Mouse (Mus musculus): ENCODE results near the gene Anxa9. TPM values are rescaled to one million over a fixed set of nuclear protein-coding genes. Genes with fewer than 3 reads are reported as not detected.
"Not testable (repeated sequence)": the region's sequence is repeated elsewhere in the genome, so short reads cannot be mapped to it uniquely, and the experiment has no call there.

Anxa9 gene
- 2.2 and 2.5 TPM in 2 replicates for polyA plus RNA-seq (2015; fragmentation: Nextera tagmentation; extraction: Ambion mirVana)

DNA sequence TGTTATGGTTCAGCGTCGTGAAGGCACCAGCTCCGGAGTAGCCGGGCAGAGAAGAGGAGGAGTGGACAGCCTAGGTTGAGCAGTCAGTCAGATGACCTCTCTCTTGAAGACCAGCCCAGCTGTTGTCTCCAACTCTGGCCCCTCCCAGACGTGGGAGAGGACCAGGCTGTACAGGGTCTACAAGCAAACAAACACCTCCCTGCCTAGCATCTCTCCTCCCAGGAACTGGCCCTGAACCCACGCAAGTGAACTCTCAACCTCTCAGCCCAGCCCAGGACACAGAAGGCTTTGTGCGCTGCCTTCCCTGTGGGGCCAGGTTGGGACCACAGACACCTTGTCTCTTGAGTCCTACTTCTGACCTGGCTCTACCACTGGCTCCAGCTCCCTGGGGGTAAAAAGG lies at the start of gene Anxa9:
Anxa9 (minus strand) TSS at position 77 of the 400 bp plus-strand sequence.
- no peak within 1 kb of the TSS for H3K9ac ChIP-seq (ENCODE audit: low read depth, low read length)
- no peak within 1 kb of the TSS for H3K27ac ChIP-seq (ENCODE audit: low read length)
- no peaks in the 10 kb centered on the region for H3K27me3 ChIP-seq (ENCODE audit: control insufficient read depth, insufficient read depth, low read depth, low read length)
- no peaks in the 10 kb centered on the region for H3K9me3 ChIP-seq (replicated peaks; ENCODE audit: control insufficient read depth, low read length)
- WGBS (ENCODE audit: insufficient replicate concordance), result 66% methylated on average over 7 of the region's 7 CpGs
- ATAC-seq (ENCODE audit: low read depth), result peak; percentile 47; the same call in 1 of the 2 replicates
- no peaks in the 10 kb centered on the region for H3K36me3 ChIP-seq (ENCODE audit: control insufficient read depth, insufficient read depth)
- H3K4me1 ChIP-seq (ENCODE audit: control insufficient read depth, low read depth, low read length), result peaks cover 13% of the 10 kb centered on the region
- no peak within 1 kb of the TSS for H3K4me2 ChIP-seq (ENCODE audit: low read depth, low read length)
- H3K4me3 ChIP-seq (ENCODE audit: low read depth, low read length), result no peak within 1 kb of the TSS

DNA sequence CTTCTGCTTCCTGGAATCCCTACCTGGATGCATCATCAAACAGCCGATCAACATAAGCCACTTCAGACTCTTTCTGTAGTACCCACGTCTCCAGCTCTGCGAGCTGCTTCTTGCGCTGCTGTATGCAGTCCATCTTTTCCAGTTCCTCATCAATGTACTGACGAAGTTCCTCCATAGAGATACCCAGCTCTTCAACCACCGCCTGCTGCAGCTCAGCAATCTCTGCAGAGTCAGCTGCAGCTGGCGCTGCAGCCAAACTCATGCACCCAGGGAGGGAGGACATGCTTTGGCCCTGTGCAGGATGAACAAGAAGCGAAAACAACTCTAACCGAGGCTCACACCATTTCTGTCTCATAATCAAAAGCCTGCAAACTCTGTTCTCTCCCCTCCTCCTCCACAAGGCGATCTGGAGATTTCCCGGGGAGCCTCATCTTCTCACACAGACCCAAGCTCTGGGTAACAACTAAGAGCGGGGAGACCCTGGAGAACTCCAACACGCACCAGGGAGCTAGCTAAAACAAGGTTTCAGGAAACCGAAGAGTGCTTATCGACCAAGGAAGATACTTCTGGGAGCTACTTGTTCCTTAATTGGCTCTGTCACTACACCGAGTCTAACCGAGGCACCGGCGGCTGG lies 49.1 kb upstream of the Anxa9 start:
- H3K9me3 ChIP-seq (replicated peaks; ENCODE audit: control insufficient read depth, low read length); H3K4me1 ChIP-seq (ENCODE audit: control insufficient read depth, low read depth, low read length); H3K36me3 ChIP-seq (ENCODE audit: control insufficient read depth, insufficient read depth); H3K27me3 ChIP-seq (ENCODE audit: control insufficient read depth, insufficient read depth, low read depth, low read length); ATAC-seq (ENCODE audit: low read depth); H3K27ac ChIP-seq (ENCODE audit: low read length); H3K9ac ChIP-seq (ENCODE audit: low read depth, low read length): not testable (repeated sequence)
- Histone ChIP-seq H3K4me2 (ENCODE audit: low read depth, low read length) (peak overlapping the region; percentile 68), H3K4me3 (ENCODE audit: low read depth, low read length) (peak overlapping the region; percentile 66)
- WGBS (ENCODE audit: insufficient replicate concordance), result 12% methylated on average over 7 of the region's 19 CpGs

DNA sequence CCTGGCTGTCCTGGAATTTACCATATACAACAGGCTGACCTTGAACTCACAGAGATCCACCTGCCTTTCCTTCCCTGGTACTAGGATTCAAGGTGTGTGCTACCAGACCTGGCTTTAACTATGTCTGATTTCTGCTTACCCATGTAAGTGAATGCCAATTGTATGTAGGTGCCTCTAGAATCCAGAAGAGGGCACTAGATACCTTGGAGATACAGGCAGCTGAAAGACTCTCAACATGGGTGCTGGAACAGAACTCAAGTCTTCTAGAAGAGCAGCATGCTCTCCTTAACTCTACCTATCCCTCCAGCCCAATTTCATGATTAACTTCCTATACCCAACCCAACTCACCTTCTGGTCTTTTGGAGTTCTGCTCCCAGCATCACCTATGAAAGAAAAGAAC lies 42.5 kb upstream of the Anxa9 start:
- no peak for ATAC-seq (ENCODE audit: low read depth)
- H3K4me2 ChIP-seq (ENCODE audit: low read depth, low read length), result no peak overlapping the region
- H3K27me3 ChIP-seq (ENCODE audit: control insufficient read depth, insufficient read depth, low read depth, low read length), result no peaks in the 10 kb centered on the region
- no peaks in the 10 kb centered on the region for H3K4me1 ChIP-seq (ENCODE audit: control insufficient read depth, low read depth, low read length)
- H3K9ac ChIP-seq (ENCODE audit: low read depth, low read length), result no peak overlapping the region
- H3K4me3 ChIP-seq (ENCODE audit: low read depth, low read length), result no peak overlapping the region
- H3K9me3 ChIP-seq (replicated peaks; ENCODE audit: control insufficient read depth, low read length), result no peaks in the 10 kb centered on the region; the same call in 1 of the 2 replicates
- H3K36me3 ChIP-seq (ENCODE audit: control insufficient read depth, insufficient read depth), result peaks cover 39% of the 10 kb centered on the region
- no peak overlapping the region for H3K27ac ChIP-seq (ENCODE audit: low read length)

DNA sequence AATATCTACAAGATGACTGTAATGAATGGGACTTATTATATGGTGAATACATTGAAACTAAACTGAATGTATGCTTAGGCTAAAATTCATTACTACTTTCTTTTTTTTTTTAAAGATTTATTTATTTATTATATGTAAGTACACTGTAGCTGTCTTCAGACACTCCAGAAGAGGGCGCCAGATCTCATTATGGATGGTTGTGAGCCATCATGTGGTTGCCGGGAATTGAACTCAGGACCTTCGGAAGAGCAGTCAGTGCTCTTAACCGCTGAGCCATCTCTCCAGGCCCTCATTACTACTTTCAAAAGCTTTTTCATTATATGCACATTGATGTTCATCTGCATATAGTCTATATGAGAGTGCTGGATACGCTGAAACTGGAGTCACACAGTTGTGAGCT lies 41.4 kb upstream of the Anxa9 start:
- not testable (repeated sequence) for H3K4me2 ChIP-seq (ENCODE audit: low read depth, low read length); H3K27ac ChIP-seq (ENCODE audit: low read length); H3K4me1 ChIP-seq (ENCODE audit: control insufficient read depth, low read depth, low read length); ATAC-seq (ENCODE audit: low read depth); H3K4me3 ChIP-seq (ENCODE audit: low read depth, low read length); H3K9me3 ChIP-seq (replicated peaks; ENCODE audit: control insufficient read depth, low read length); H3K9ac ChIP-seq (ENCODE audit: low read depth, low read length); H3K27me3 ChIP-seq (ENCODE audit: control insufficient read depth, insufficient read depth, low read depth, low read length)
- WGBS (ENCODE audit: insufficient replicate concordance), result 85% methylated on average over 5 of the region's 5 CpGs
- H3K36me3 ChIP-seq (ENCODE audit: control insufficient read depth, insufficient read depth), result peaks cover 38% of the 10 kb centered on the region

DNA sequence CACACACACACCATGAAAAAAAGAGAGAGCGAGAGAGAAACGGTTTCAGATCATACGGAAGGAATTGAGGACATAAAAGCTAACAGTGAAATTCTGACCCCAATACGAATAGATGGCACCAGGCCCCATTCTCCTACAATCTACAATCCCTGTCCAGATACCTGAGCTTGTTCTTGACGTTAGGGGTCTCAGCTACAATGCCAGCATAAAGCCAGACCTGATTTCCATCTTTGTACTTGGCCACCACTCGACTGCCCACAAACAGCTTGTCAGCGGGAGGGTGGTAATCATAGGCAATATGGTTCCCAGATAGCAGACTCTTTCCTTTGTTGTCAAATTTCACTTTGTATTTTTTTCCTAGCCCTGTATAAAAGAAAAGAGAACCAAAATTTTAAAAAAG lies 39.5 kb upstream of the Anxa9 start:
- no peaks in the 10 kb centered on the region for H3K4me1 ChIP-seq (ENCODE audit: control insufficient read depth, low read depth, low read length)
- 80% methylated on average over 7 of the region's 7 CpGs for WGBS (ENCODE audit: insufficient replicate concordance)
- H3K4me2 ChIP-seq (ENCODE audit: low read depth, low read length), result no peak overlapping the region
- no peaks in the 10 kb centered on the region for H3K27me3 ChIP-seq (ENCODE audit: control insufficient read depth, insufficient read depth, low read depth, low read length)
- peaks cover 40% of the 10 kb centered on the region for H3K36me3 ChIP-seq (ENCODE audit: control insufficient read depth, insufficient read depth)
- H3K4me3 ChIP-seq (ENCODE audit: low read depth, low read length), result no peak overlapping the region
- no peak for ATAC-seq (ENCODE audit: low read depth)
- H3K27ac ChIP-seq (ENCODE audit: low read length), result no peak overlapping the region
- no peaks in the 10 kb centered on the region; the same call in 1 of the 2 replicates for H3K9me3 ChIP-seq (replicated peaks; ENCODE audit: control insufficient read depth, low read length)
- H3K9ac ChIP-seq (ENCODE audit: low read depth, low read length), result no peak overlapping the region

DNA sequence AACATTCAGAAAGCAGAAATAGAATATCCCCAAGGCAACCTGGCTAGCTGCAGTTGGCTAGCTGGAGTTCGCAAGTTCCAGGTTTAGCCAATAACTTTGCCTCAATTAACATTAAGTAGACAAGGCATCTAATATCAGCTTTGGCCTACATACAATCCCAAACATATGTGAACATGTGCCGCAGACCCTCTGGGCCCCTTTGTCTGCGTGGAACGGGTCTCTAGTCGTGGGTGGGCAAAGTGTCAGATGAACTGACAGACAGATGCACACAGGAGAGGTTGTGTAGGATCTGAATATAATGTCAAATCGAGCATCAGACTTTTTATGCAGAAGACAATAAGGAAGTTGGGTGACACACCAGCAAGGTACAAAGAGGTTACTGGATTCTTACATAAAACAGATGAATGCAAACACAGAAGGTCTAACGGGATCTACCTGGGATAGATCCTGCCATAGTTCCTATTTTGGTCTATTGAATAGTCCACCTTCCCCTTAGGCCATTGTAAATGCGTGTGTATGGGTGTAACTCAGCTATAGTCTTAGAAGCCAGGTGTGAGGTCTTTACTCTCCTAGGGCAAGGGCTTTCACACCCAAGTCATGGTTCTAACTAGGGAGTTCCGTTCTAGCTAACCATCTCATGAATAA lies 36.5 kb upstream of the Anxa9 start:
- H3K9me3 ChIP-seq (replicated peaks; ENCODE audit: control insufficient read depth, low read length); H3K4me3 ChIP-seq (ENCODE audit: low read depth, low read length); H3K4me1 ChIP-seq (ENCODE audit: control insufficient read depth, low read depth, low read length); H3K27ac ChIP-seq (ENCODE audit: low read length); ATAC-seq (ENCODE audit: low read depth); H3K27me3 ChIP-seq (ENCODE audit: control insufficient read depth, insufficient read depth, low read depth, low read length); H3K9ac ChIP-seq (ENCODE audit: low read depth, low read length); H3K4me2 ChIP-seq (ENCODE audit: low read depth, low read length): not testable (repeated sequence)
- peaks cover 53% of the 10 kb centered on the region for H3K36me3 ChIP-seq (ENCODE audit: control insufficient read depth, insufficient read depth)
- 82% methylated on average over 9 of the region's 9 CpGs for WGBS (ENCODE audit: insufficient replicate concordance)

DNA sequence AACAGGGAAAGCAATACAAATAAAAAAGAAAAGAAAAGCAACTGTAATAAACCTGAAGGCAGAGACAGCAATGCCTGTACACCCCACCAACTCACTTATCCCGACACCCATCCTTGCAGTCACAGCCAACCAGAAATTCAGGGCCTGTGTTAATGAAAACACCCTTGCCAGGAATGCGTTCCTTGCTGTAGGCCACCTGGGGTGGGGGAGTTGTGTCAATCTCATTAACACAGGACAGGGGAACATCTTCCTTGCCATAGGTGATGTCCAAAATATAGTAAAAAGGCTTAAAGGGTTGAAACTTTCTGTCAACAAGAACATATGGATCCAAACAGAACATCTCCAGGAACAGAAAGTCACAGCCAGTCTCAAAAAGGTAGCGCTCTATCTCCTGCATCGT lies 31.3 kb upstream of the Anxa9 start:
- peaks cover 54% of the 10 kb centered on the region for H3K36me3 ChIP-seq (ENCODE audit: control insufficient read depth, insufficient read depth)
- H3K9ac ChIP-seq (ENCODE audit: low read depth, low read length), result no peak overlapping the region
- no peak for ATAC-seq (ENCODE audit: low read depth)
- H3K4me1 ChIP-seq (ENCODE audit: control insufficient read depth, low read depth, low read length), result no peaks in the 10 kb centered on the region
- WGBS (ENCODE audit: insufficient replicate concordance), result 87% methylated on average over 4 of the region's 4 CpGs
- no peak overlapping the region for H3K27ac ChIP-seq (ENCODE audit: low read length)
- no peak overlapping the region for H3K4me2 ChIP-seq (ENCODE audit: low read depth, low read length)
- H3K9me3 ChIP-seq (replicated peaks; ENCODE audit: control insufficient read depth, low read length), result no peaks in the 10 kb centered on the region
- no peaks in the 10 kb centered on the region for H3K27me3 ChIP-seq (ENCODE audit: control insufficient read depth, insufficient read depth, low read depth, low read length)
- H3K4me3 ChIP-seq (ENCODE audit: low read depth, low read length), result no peak overlapping the region

DNA sequence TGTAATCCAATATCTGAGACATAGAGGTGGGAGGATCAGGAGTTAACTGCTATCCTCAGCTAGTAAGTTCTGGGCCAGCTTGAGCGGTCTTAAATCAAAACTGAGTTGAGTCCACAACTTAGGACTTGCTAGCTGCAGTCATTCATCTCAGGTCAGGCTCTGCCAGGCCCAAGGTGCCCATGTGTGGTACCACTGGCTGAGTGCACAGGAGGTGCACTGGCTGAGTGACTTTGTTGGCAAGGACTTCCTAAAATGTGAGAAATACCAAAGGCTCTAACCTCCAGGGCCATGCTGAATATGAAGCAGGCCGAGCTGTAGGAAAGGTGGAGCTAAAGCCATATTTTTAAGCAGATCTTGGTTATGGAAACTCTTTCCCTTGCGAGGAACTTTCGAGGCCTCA lies 30.4 kb upstream of the Anxa9 start:
- Histone ChIP-seq H3K9ac (ENCODE audit: low read depth, low read length) (no peak overlapping the region), H3K4me3 (ENCODE audit: low read depth, low read length) (no peak overlapping the region), H3K4me2 (ENCODE audit: low read depth, low read length) (no peak overlapping the region), H3K27ac (ENCODE audit: low read length) (no peak overlapping the region), H3K36me3 (ENCODE audit: control insufficient read depth, insufficient read depth) (peaks cover 54% of the 10 kb centered on the region), H3K27me3 (ENCODE audit: control insufficient read depth, insufficient read depth, low read depth, low read length) (no peaks in the 10 kb centered on the region), H3K4me1 (ENCODE audit: control insufficient read depth, low read depth, low read length) (no peaks in the 10 kb centered on the region), H3K9me3 (replicated peaks; ENCODE audit: control insufficient read depth, low read length) (no peaks in the 10 kb centered on the region)
- no peak for ATAC-seq (ENCODE audit: low read depth)
- WGBS (ENCODE audit: insufficient replicate concordance), result 83% methylated on average over 4 of the region's 4 CpGs

DNA sequence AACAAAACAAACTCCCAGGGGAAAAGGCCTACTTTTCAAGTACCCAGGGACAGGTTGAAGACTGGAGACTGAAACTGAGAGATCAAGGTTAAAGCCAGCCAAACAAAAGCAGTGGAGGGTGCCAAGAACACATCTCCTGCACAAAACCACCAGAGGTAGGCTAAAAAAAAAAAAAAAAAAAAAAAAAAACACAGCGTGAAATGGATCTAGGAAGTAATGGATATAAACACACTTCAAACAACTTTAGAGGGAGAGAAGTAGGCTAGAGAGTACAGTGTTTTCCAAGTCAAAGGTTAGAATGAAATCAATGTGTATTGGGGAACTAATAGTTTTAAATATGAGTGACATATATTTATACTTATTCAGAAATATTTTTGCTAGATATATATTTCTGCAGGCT lies 24.6 kb upstream of the Anxa9 start:
- Histone ChIP-seq H3K27me3 (ENCODE audit: control insufficient read depth, insufficient read depth, low read depth, low read length) (no peaks in the 10 kb centered on the region), H3K27ac (ENCODE audit: low read length) (no peak overlapping the region), H3K4me2 (ENCODE audit: low read depth, low read length) (no peak overlapping the region), H3K4me3 (ENCODE audit: low read depth, low read length) (no peak overlapping the region), H3K4me1 (ENCODE audit: control insufficient read depth, low read depth, low read length) (no peaks in the 10 kb centered on the region), H3K9me3 (replicated peaks; ENCODE audit: control insufficient read depth, low read length) (no peaks in the 10 kb centered on the region), H3K9ac (ENCODE audit: low read depth, low read length) (no peak overlapping the region), H3K36me3 (ENCODE audit: control insufficient read depth, insufficient read depth) (peaks cover 29% of the 10 kb centered on the region)
- WGBS (ENCODE audit: insufficient replicate concordance), result 75% methylated on average over 1 of the region's 1 CpGs
- no peak for ATAC-seq (ENCODE audit: low read depth)
